1 mouse cellular context compared by ENCODE assay signal in genomic region chr14:52014761-52015311, GRCm38 (mm10).
TF ChIP-seq lines count a peak whose summit lies in the region.

No protein-coding gene starts in this region.

TF ChIP-seq in CH12.LX, 34 proteins besides CTCF, POLR2A, EP300 and RAD21 (continued from another document):
- TF ChIP-seq POLR2AphosphoS2 (IDR thresholded peaks at IDR 0.05; ENCODE audit: low read depth, low read length) (no peak), USF2 (conservative IDR thresholded peaks at IDR 0.05; ENCODE audit: low read depth, low read length) (no peak), ZKSCAN1 (IDR thresholded peaks at IDR 0.05; ENCODE audit: borderline replicate concordance, low read depth, low read length) (no peak), HCFC1 (IDR thresholded peaks at IDR 0.05; ENCODE audit: low read depth, low read length) (peak; percentile 27; the same call in 1 of the 2 replicates), SMC3 (IDR thresholded peaks at IDR 0.05; ENCODE audit: low read depth, low read length) (no peak), E2F4 (IDR thresholded peaks at IDR 0.05; ENCODE audit: insufficient replicate concordance, low read depth, low read length) (no peak), JUN (IDR thresholded peaks at IDR 0.05; ENCODE audit: insufficient read depth, low read depth, low read length) (no peak), ELF1 (IDR thresholded peaks at IDR 0.05; ENCODE audit: low read depth, low read length) (peak; percentile 53), CHD2 (IDR thresholded peaks at IDR 0.05; ENCODE audit: low read length) (0 out of 2 replicates have a peak, but pooled peaks have one; percentile 31), MYC (IDR thresholded peaks at IDR 0.05; ENCODE audit: low read depth, low read length) (no peak), GABPA (IDR thresholded peaks at IDR 0.05; ENCODE audit: insufficient replicate concordance, low read depth, low read length) (no peak), MAX (IDR thresholded peaks at IDR 0.05; ENCODE audit: low read length) (no peak), TBP (conservative IDR thresholded peaks at IDR 0.05; ENCODE audit: low read depth, low read length) (no peak), ZC3H11A (IDR thresholded peaks at IDR 0.05; ENCODE audit: low read depth, low read length) (no peak), NELFE (IDR thresholded peaks at IDR 0.05; ENCODE audit: low read depth, low read length) (0 out of 2 replicates have a peak, but pooled peaks have one; percentile 23), MEF2A (IDR thresholded peaks at IDR 0.05; ENCODE audit: borderline replicate concordance, low read depth, low read length) (no peak), USF1 (IDR thresholded peaks at IDR 0.05; ENCODE audit: low read depth, low read length) (no peak), MXI1 (IDR thresholded peaks at IDR 0.05; ENCODE audit: low read depth, low read length) (no peak), ZMIZ1 (IDR thresholded peaks at IDR 0.05; ENCODE audit: low read depth, low read length) (no peak; the same call in 1 of the 2 replicates), MAFK (IDR thresholded peaks at IDR 0.05; ENCODE audit: insufficient replicate concordance, low read length) (no peak), MAZ (IDR thresholded peaks at IDR 0.05; ENCODE audit: low read depth, low read length) (peak; percentile 76; the same call in 1 of the 2 replicates), KAT2A (IDR thresholded peaks at IDR 0.05; ENCODE audit: insufficient replicate concordance, low read length) (no peak), IRF4 (IDR thresholded peaks at IDR 0.05; ENCODE audit: low read depth, low read length) (no peak), RCOR1 (conservative IDR thresholded peaks at IDR 0.05; ENCODE audit: low read depth, low read length) (no peak), ETS1 (conservative IDR thresholded peaks at IDR 0.05; ENCODE audit: low read depth, low read length) (no peak), JUND (conservative IDR thresholded peaks at IDR 0.05; ENCODE audit: low read depth, low read length) (no peak), SIN3A (IDR thresholded peaks at IDR 0.05; ENCODE audit: low read length) (peak; percentile 54; the same call in 1 of the 2 replicates)
